Mouse (Mus musculus) ovary, adult 18-20 months (tissue): Measurements from ENCODE around the gene Tubb4a.
A peak's percentile ranks its signal among the peaks of the same experiment; 100 is the strongest.

Source experiments
- DNase-seq: peaks from one replicate; pipeline ENCODE4 v3.0.0; 2022; ENCODE audit warnings: low spot score, mixed read lengths

Tubb4a gene

DNA sequence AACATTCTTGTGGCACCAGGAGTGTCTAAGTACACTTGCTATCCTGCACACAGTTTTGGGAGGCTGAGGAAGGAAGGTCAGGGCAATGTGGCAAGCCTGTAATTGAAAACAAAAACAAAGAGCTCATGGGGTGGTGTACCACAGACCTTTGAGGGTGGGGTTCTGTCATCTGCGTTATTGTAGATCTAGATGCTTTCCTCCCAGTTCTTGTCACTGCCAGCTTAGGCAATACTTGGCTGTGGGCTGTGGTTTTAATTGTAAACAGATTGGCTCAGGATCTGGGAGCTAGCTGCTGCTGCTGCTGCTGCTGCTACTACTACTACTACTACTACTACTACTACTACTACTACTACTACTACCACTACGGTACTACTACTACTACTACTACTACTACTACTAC, 14.7 kb upstream of the Tubb4a start:
- no peak for DNase-seq

DNA sequence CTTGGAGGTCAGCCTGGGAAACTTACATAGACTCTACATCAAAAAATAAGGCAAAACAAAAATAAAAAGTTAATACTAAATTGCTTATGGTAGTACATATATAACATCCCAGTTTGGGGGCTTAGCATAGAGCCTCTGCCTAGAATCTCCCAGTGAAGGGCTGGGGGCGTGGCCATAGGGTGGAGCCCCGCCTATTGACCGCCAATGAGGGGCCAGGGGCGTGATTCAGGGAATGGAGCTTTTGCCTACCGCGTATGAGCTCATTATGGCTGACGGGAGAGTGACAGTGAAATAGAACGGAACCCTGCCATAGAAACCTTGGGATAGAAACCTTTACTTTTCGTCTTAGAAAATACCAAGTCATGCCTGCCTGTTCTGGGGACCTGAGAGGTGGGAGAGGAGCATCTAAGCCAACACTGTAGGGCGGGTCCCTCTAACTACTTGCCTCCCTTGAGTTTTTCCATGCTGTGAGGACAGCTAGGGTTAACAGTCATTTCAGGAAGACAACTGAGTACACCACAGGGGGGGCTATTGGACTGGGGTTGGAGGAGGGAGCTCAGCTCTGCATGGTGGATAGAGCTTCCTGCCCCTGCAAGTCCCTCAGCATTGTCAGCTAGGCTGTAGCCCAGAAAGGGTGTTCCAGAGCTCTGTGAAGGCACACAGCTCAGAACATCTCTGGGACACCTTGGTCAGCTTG, 12.2 kb upstream of the Tubb4a start:
- no peak for DNase-seq

- DNase-seq: no peak
Observed at GRCm38 (mm10) chr17:57098321-57098720, 10.7 kb upstream of the Tubb4a start.

DNA sequence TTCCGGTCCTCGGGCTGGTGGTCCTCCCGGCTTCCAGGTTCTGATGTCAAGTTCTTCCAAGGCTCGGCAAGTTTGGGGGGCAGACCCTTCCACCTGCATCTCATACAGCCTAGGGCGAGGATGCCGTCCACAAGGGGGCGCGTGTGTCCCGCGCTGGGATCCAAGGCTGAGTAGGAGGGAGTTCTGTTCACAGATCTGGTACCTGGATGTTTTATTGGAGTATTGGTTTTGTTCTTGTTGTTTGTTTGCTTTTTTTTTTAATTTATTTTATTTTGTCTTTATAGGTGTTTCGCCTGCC, 9.0 kb upstream of the Tubb4a start:
- peak; percentile 24 for DNase-seq

DNA sequence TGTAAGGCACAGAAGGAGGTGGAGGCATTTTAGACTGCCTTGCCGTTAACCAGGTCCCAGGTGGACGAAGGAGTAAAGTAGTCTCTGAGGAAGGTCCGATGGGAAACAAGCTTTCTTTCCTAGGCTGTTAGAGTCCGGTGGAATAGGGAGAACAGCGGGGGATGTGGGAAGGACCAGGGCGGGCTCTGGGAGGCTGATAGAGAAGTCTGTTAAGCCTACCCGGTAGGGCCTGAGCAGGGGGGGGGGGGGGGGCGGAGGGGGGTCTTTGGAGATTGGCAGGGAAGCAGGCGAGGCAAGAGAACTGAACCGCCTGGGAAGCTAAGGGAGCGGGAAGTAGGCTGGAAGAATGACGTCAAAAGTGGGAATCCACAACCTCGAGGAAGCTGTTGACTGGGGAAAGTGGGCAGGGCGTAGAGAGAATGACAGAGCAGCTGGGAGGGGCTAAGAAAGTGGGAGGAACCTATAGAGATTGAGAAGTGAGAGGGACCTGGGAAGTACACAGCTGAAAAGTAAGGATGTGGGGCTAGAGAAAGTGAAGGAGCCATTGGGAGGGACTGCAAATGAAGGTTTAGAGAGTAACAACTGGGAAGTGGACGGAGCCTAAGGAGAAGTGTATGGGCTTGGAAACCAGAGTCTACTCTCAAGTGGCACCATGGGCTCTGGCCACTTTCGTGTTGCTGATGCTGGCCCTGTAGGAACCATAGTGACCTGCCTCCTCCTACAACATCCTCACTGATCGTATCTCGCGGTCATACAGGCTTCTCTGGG, 8.5 kb upstream of the Tubb4a start:
- peak; percentile 6 for DNase-seq

DNA sequence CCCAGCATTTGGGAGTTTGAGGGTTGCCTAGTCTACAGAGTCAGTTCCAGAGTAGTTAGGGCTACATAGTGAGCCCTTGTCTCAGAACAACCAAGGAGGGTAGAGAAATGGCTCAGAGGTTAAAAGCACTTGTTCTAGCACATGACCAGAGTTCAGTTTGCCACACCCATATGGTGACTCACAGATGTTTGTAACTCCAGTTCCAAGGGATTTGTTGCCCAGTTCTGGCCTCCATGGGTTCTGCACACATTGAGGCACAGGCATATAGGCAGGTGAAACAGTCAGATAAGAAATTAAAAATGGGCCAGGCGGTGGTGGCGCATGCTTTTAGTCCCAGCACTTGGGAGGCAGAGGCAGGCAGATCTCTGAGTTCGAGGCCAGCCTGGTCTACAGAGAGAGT, 6.6 kb upstream of the Tubb4a start:
- no peak for DNase-seq

GRCm38 (mm10) chr17:57085970-57086757, 1.4 kb downstream of the Tubb4a start:
- DNase-seq: no peak

- no peak for DNase-seq
Observed at GRCm38 (mm10) chr17:57082481-57082880, 5.1 kb downstream of the Tubb4a start.

DNA sequence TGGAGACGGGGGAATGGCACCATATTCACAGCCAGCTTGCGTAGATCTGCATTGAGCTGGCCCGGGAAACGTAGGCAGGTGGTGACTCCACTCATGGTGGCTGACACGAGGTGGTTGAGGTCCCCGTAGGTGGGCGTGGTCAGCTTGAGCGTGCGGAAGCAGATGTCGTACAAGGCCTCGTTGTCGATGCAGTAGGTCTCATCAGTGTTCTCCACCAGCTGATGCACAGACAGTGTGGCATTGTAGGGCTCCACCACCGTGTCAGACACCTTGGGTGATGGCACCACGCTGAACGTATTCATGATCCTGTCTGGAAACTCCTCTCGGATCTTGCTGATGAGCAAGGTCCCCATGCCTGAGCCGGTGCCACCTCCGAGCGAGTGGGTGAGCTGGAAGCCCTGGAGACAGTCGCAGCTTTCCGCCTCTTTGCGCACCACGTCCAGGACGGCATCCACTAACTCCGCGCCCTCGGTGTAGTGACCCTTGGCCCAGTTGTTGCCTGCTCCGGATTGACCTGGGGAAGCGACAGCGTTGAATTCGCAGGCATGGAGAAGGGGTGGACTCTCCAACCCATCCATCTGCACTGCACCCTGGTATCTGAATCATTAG, 6.2 kb downstream of the Tubb4a start:
- no peak for DNase-seq

DNA sequence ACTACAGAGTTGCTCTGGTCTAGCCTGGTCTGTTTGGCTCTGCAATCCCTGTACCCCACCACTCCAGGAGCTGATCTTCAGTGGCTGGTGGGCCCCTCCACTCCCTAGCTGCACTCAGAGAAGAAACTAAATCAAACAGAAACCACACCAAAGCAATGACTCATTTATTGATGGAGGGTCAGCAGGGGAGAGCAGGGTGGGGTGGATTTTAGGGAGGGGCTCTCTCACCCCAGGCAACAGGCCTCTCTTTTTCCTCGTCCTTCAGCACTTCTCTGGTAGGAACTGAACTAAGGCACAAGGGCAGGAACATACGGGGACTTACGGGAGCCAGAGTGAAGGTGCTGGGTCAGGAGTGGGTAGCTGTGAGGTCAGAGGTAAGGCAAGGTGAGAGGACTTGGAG, 7.7 kb downstream of the Tubb4a start:
- DNase-seq: no peak

DNA sequence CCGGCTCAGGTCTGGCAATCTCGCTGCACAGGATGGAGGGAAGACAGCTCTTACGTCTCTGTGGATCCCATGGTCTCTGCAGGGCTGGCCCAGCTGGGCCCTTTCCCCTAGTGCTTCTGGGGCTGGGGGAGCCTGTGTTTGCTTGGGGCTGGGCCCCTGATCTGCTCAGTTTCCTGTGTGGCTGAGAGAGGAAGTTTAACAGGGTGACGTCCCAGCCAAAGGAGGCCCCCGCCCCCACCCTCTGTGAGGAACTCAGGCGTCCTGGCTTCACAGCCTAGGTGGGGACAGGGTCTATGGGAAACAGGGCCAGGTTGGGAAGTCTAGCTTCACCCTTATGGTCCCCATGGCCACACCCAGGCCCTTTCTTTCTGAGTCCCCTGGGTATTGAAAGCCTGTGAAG, 9.2 kb downstream of the Tubb4a start, which contains the start of gene Dennd1c:
Gene Dennd1c, minus strand, starts transcription at position 179 of the 400 bp plus-strand sequence.
- DNase-seq: no peak

- no peak for DNase-seq
Observed at GRCm38 (mm10) chr17:57076916-57077315, 10.7 kb downstream of the Tubb4a start.

GRCm38 (mm10) chr17:57070699-57071098, 16.9 kb downstream of the Tubb4a start:
- DNase-seq: no peak

DNA sequence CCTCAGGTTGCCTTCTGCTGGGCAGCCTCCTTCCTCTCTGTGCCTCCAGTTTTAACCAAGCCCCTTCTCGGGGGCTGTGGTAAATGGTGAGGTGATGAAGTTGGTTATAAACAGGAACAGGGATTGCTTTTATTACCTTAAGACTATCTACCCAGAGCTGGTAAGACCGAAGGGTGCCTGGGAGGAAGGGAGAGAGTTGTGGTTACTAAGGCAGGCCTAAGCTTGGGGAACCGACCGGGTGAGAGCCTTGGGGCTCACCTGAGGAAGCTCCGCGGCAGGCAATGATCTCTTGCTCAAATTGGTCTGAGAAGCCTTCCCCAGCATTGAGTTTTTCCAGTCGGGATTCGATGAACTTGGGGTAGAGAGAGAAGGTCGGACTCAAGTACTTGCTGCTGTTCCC, 17.3 kb downstream of the Tubb4a start:
- no peak for DNase-seq

DNA sequence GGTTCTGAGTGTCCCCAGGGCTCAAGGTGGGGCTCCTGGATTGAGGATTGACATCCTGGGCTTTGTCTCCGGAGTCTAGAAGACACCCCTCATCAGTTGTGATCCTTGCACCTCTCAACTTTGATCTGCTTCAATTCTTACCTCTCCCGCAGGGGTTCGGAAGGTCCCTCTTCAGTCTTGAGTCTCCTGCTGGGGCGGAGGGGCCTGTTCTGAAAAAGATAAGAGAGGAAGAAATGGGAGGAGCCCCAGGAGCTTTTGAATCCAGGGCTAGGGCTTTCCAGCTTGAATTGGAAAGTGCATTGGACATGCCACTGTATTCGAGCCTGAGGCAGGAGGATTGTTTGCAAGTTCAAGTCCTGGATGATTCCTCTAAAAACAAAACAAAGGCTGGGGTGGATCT, 20.7 kb downstream of the Tubb4a start:
- DNase-seq: no peak

DNA sequence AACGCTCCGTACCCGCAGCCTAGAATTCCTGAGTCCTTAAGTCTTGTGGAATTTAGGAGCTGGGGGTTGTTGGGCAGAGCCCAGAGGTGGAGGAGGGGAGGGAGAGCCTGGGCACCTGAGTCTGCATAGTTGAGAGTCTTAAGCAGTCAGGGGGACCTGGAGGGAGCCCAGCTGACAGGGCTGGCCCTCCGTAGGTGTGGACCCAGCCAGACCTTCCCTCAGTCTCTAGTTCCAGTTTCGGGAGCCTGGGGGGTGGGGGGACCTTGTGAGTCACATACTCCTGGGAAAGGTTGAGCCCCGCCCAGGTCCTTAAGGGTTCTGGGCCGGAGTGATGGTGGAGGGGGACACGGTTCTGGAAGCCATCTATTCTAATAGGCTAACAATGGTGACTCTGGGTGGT, 24.6 kb downstream of the Tubb4a start:
- no peak for DNase-seq

GRCm38 (mm10) chr17:57062548-57062947, 25.0 kb downstream of the Tubb4a start:
- DNase-seq: no peak

- no peak for DNase-seq
Observed at GRCm38 (mm10) chr17:57062011-57062521, 25.5 kb downstream of the Tubb4a start.

GRCm38 (mm10) chr17:57061069-57061468, 26.5 kb downstream of the Tubb4a start:
- DNase-seq: peak; percentile 59

DNA sequence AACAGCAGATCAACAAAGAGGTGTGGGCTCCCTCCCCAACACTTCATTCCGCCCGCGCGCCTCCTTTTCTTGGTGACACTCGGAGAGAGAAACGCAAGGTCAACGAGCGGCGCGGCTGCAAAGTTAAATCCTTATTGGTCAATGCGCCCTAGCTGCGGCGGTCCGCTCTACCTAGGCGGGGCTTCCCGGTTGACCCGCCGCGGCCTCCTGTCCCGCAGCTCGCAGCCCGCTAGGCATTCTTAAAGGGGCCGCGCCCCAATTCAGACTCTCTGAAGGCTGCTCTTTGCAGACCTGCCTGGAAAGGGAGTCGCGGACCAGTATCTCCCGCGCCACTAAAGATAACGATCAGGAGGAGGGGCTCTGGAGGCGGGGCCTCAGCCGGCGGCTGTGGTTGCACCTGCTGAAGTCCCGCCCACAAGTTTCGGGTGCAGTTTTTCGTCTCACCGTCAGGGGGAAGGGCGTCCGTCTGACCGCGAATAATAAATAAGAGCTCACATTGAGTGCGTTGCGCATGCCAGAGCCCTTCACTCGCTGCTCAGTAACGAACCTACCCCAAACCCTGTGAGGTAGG, 27.3 kb downstream of the Tubb4a start:
- peak; percentile 94 for DNase-seq

DNA sequence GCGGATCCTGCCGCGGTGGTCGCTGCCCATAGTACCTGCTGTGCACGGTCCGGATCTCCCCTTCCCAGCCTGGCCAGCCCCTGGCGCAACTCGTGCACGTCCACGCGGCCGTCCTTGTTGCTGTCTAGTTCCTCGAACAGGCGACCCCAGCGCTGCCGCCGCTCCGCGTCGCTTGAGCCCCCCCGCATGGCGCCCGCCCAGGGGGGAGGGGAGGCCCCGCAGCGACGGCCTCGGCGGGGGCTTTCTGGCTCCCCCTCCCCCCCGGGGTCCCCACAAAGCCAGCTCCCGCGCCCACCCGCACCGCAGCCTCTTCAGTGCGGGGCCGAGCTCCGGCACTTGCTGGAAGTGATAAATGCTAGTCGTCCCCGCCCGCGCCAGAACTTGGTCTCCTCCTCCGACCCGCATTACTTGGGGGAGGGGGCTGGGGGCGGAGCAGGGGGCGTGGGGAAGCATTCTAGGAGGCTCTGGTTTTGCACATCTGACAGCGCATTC, 28.1 kb downstream of the Tubb4a start, which contains the start of gene Slc25a23:
Gene Slc25a23, minus strand, starts transcription at position 378 of the 492 bp plus-strand sequence.
- DNase-seq: peak; percentile 66
